Comparison of ENCODE assay signal across 14 mouse cellular contexts in genomic region chr6:53884931-53885330, GRCm38 (mm10).
DNase-seq lines count a peak whose midpoint lies in the region; ATAC-seq lines count a peak whose summit lies in the region.
"Had no signal": no experiment of that assay in that cellular context is flagged by ENCODE, and none has a peak within 500 bp of the region (broad histone marks: within the 10 kb centered on the region; RNA-seq: fewer than 3 reads in every experiment).

No protein-coding gene starts in this region.

- 63% methylated on average over 4 of the region's 4 CpGs for whole genome bisulfite sequencing in hindbrain, embryonic 16.5 days
- WGBS in hindbrain, embryonic 14.5 days, result 71% methylated on average over 4 of the region's 4 CpGs

- H3K27me3 ChIP-seq in hindbrain, embryonic 16.5 days (replicated peaks; ENCODE audit: control insufficient read depth, insufficient read depth, low read length), result no peaks in the 10 kb centered on the region
- no peaks in the 10 kb centered on the region for H3K27me3 ChIP-seq in hindbrain, embryonic 14.5 days (ENCODE audit: control insufficient read depth, insufficient read depth, low read length)
- H3K27me3 ChIP-seq: embryonic facial prominence, embryonic 15.5 days had no signal

- no peak overlapping the region for H3K4me2 ChIP-seq in hindbrain, embryonic 16.5 days (ENCODE audit: low read length)
- H3K4me2 ChIP-seq in hindbrain, embryonic 14.5 days (replicated peaks), result no peak overlapping the region
- H3K4me2 ChIP-seq: embryonic facial prominence, embryonic 15.5 days; heart, embryonic 11.5 days; midbrain, embryonic 12.5 days had no signal

- no peaks in the 10 kb centered on the region for H3K36me3 ChIP-seq in hindbrain, embryonic 16.5 days (ENCODE audit: control insufficient read depth, insufficient read depth, low read length)
- H3K36me3 ChIP-seq in hindbrain, embryonic 14.5 days (replicated peaks; ENCODE audit: control insufficient read depth, insufficient read depth), result no peaks in the 10 kb centered on the region
- H3K36me3 ChIP-seq: embryonic facial prominence, embryonic 15.5 days; midbrain, embryonic 12.5 days had no signal

- peak; percentile 34 for DNase-seq in cerebellum, adult 9-11 months
- DNase-seq in hindbrain, embryonic 14.5 days (ENCODE audit: low spot score), result no peak
- peak; percentile 78 for DNase-seq in Muller cell, postnatal 12 days (ENCODE audit: inconsistent ontology term)
- DNase-seq in layer of hippocampus, postnatal 36 days, result peak; percentile 27 to 31
- DNase-seq in adrenal gland, adult (ENCODE audit: inconsistent age in 2 of 2, low spot score in 1 of 2), result no peak
- DNase-seq: adrenal gland, adult 8-10 months; liver, postnatal 0 days had no signal

- no peaks in the 10 kb centered on the region for H3K9me3 ChIP-seq in hindbrain, embryonic 16.5 days (ENCODE audit: control insufficient read depth, low read length)
- no peaks in the 10 kb centered on the region for H3K9me3 ChIP-seq in hindbrain, embryonic 14.5 days (ENCODE audit: control insufficient read depth, low read length)
- H3K9me3 ChIP-seq: embryonic facial prominence, embryonic 15.5 days; midbrain, embryonic 12.5 days had no signal

- H3K9ac ChIP-seq in hindbrain, embryonic 16.5 days (ENCODE audit: low read depth, low read length), result no peak overlapping the region
- no peak overlapping the region for H3K9ac ChIP-seq in hindbrain, embryonic 14.5 days
- H3K9ac ChIP-seq: embryonic facial prominence, embryonic 15.5 days; liver, postnatal 0 days; midbrain, embryonic 12.5 days had no signal

- no peak overlapping the region for H3K4me3 ChIP-seq in hindbrain, embryonic 16.5 days (ENCODE audit: low read length)
- no peak overlapping the region for H3K4me3 ChIP-seq in hindbrain, embryonic 14.5 days (replicated peaks; ENCODE audit: low read length)
- H3K4me3 ChIP-seq: embryonic facial prominence, embryonic 15.5 days; midbrain, embryonic 12.5 days had no signal

- no peak overlapping the region for H3K27ac ChIP-seq in hindbrain, embryonic 16.5 days (ENCODE audit: low read depth, low read length)
- no peak overlapping the region for H3K27ac ChIP-seq in hindbrain, embryonic 14.5 days
- H3K27ac ChIP-seq: embryonic facial prominence, embryonic 15.5 days; midbrain, embryonic 12.5 days; stomach, postnatal 0 days had no signal

- ATAC-seq in cerebellum, adult (ENCODE audit: insufficient number of reproducible peaks, low FRiP score, low TSS enrichment), result no peak
- peak; percentile 63; the same call in 1 of the 2 replicates for ATAC-seq in hindbrain, embryonic 16.5 days
- ATAC-seq in hindbrain, embryonic 14.5 days (ENCODE audit: low FRiP score), result no peak
- no peak for ATAC-seq in erythroid progenitor cell, adult 5-6 weeks (replicated peaks; ENCODE audit: low FRiP score, poor library complexity, severe bottlenecking)
- ATAC-seq: liver, postnatal 0 days had no signal

- peaks cover 15% of the 10 kb centered on the region for H3K4me1 ChIP-seq in hindbrain, embryonic 16.5 days (ENCODE audit: control insufficient read depth, insufficient read depth, low read depth, low read length)
- peaks cover 22% of the 10 kb centered on the region for H3K4me1 ChIP-seq in hindbrain, embryonic 14.5 days (replicated peaks; ENCODE audit: control insufficient read depth, insufficient read depth, low read length)

Comparison
In these comparisons a context has a peak if more than half of its experiments do, and no peak if none do; other contexts are left out.
1. DNase-seq: peak in cerebellum, adult 9-11 months (single experiment), Muller cell, postnatal 12 days (single experiment) and layer of hippocampus, postnatal 36 days (2 of 2); none in hindbrain, embryonic 14.5 days (single experiment) and adrenal gland, adult (0 of 2).